In genomic region chr14:8016276-8016675, GRCm38 (mm10) we compare ENCODE assay signal across 15 mouse cellular contexts. TPM values are rescaled to one million over a fixed set of nuclear protein-coding genes. Genes with fewer than 3 reads are reported as not detected.
DNase-seq lines count a peak whose midpoint lies in the region; ATAC-seq lines count a peak whose summit lies in the region.
"Had no signal": no experiment of that assay in that cellular context is flagged by ENCODE, and none has a peak within 500 bp of the region (broad histone marks: within the 10 kb centered on the region; RNA-seq: fewer than 3 reads in every experiment).

No protein-coding gene starts in this region.

- H3K27me3 ChIP-seq in liver, embryonic 11.5 days (replicated peaks; ENCODE audit: control insufficient read depth, insufficient read depth, low read length): no peaks in the 10 kb centered on the region
- no peaks in the 10 kb centered on the region for H3K27me3 ChIP-seq in forebrain, embryonic 16.5 days (replicated peaks; ENCODE audit: control insufficient read depth, insufficient read depth, low read length)
- H3K27me3 ChIP-seq: limb, embryonic 12.5 days had no signal

- H3K27ac ChIP-seq in liver, embryonic 11.5 days (ENCODE audit: low read depth, low read length): peak overlapping the region; percentile 7; the same call in 1 of the 2 replicates
- H3K27ac ChIP-seq in forebrain, embryonic 16.5 days (ENCODE audit: low read length): no peak overlapping the region
- H3K27ac ChIP-seq: hindbrain, embryonic 10.5 days; limb, embryonic 12.5 days had no signal

- H3K9ac ChIP-seq in liver, embryonic 11.5 days (ENCODE audit: low read depth, low read length): no peak overlapping the region
- no peak overlapping the region for H3K9ac ChIP-seq in forebrain, embryonic 16.5 days (replicated peaks; ENCODE audit: low read depth, low read length)
- H3K9ac ChIP-seq: limb, embryonic 12.5 days had no signal

- WGBS in liver, embryonic 11.5 days: 66% methylated on average over 6 of the region's 6 CpGs
- WGBS in forebrain, embryonic 16.5 days: 90% methylated on average over 6 of the region's 6 CpGs

- DNase-seq in lung, postnatal 36 days: peak; percentile 33
- no peak for DNase-seq in lung, postnatal 10 days
- DNase-seq in kidney, adult 8-10 months: peak; percentile 45 to 64
- DNase-seq in liver, embryonic 11.5 days (ENCODE audit: low spot score): no peak
- DNase-seq in urinary bladder, postnatal 36 days (ENCODE audit: low spot score in 2 of 2): peak; percentile 49 to 61
- no peak for DNase-seq in cerebellum, postnatal 10 days
- no peak for DNase-seq in T-cell, adult 2 months (ENCODE audit: low spot score)
- DNase-seq: cerebellum, adult 18-20 months had no signal

- H3K4me3 ChIP-seq in liver, embryonic 11.5 days (ENCODE audit: low read depth, low read length): no peak overlapping the region
- H3K4me3 ChIP-seq in forebrain, embryonic 16.5 days (replicated peaks; ENCODE audit: low read length): no peak overlapping the region
- H3K4me3 ChIP-seq: hindbrain, embryonic 10.5 days; limb, embryonic 12.5 days; myocyte had no signal

- peak; percentile 81 for ATAC-seq in liver, embryonic 11.5 days (replicated peaks; ENCODE audit: low FRiP score)
- ATAC-seq in forebrain, embryonic 16.5 days: no peak

- H3K4me1 ChIP-seq in liver, embryonic 11.5 days (replicated peaks; ENCODE audit: control insufficient read depth, insufficient read depth, low read length): peaks cover 8% of the 10 kb centered on the region
- H3K4me1 ChIP-seq in forebrain, embryonic 16.5 days (replicated peaks; ENCODE audit: control insufficient read depth, insufficient read depth, low read length): no peaks in the 10 kb centered on the region

- no peaks in the 10 kb centered on the region for H3K36me3 ChIP-seq in liver, embryonic 11.5 days (ENCODE audit: control insufficient read depth, insufficient read depth, low read length)
- no peaks in the 10 kb centered on the region for H3K36me3 ChIP-seq in forebrain, embryonic 16.5 days (ENCODE audit: control insufficient read depth, insufficient read depth)
- H3K36me3 ChIP-seq: hindbrain, embryonic 10.5 days; limb, embryonic 12.5 days had no signal

- H3K9me3 ChIP-seq in liver, embryonic 11.5 days (ENCODE audit: control insufficient read depth, low read length): no peaks in the 10 kb centered on the region
- no peaks in the 10 kb centered on the region for H3K9me3 ChIP-seq in forebrain, embryonic 16.5 days (ENCODE audit: control insufficient read depth, low read length)
- H3K9me3 ChIP-seq: hindbrain, embryonic 10.5 days; limb, embryonic 12.5 days had no signal

- H3K4me2 ChIP-seq in liver, embryonic 11.5 days: peak overlapping the region; percentile 18
- H3K4me2 ChIP-seq in forebrain, embryonic 16.5 days (ENCODE audit: low read length): no peak overlapping the region
- H3K4me2 ChIP-seq: limb, embryonic 12.5 days had no signal

RNA-seq across cellular contexts. Expression of gene Abhd6, which starts 13.6 kb away (rescaled TPM):
- 11.9 and 15.0 TPM in 2 replicates for polyA plus RNA-seq in liver, embryonic 11.5 days (2014; fragmentation: Nextera tagmentation; extraction: Ambion mirVana)
- polyA plus RNA-seq in forebrain, embryonic 16.5 days (2015; fragmentation: Nextera tagmentation; extraction: Ambion mirVana): 35.9 and 36.7 TPM in 2 replicates

RNA-seq across cellular contexts. Expression of gene Dnase1l3, which starts 21.9 kb away (rescaled TPM):
- polyA plus RNA-seq in liver, embryonic 11.5 days (2014; fragmentation: Nextera tagmentation; extraction: Ambion mirVana): 0.73 and 0.79 TPM in 2 replicates
- 0.06 and 0.10 TPM in 2 replicates for polyA plus RNA-seq in forebrain, embryonic 16.5 days (2015; fragmentation: Nextera tagmentation; extraction: Ambion mirVana)
- polyA plus RNA-seq: limb, embryonic 12.5 days had no signal

RNA-seq across cellular contexts. Expression of gene Gm45521, which starts 59.2 kb away (rescaled TPM):
- not detected in 2 replicates for polyA plus RNA-seq in liver, embryonic 11.5 days (2014; fragmentation: Nextera tagmentation; extraction: Ambion mirVana)
- 0.44 TPM in 1 of 2 replicates, not detected in the other for polyA plus RNA-seq in forebrain, embryonic 16.5 days (2015; fragmentation: Nextera tagmentation; extraction: Ambion mirVana)
- polyA plus RNA-seq: embryonic facial prominence, embryonic 14.5 days; frontal cortex, adult 2 months; limb, embryonic 12.5 days; myocyte; spleen, adult 2 months had no signal

Comparison
In these comparisons a context has a peak if more than half of its experiments do, and no peak if none do; other contexts are left out.
1. DNase-seq: peak in lung, postnatal 36 days (single experiment), kidney, adult 8-10 months (2 of 2) and urinary bladder, postnatal 36 days (2 of 2); none in lung, postnatal 10 days (single experiment), liver, embryonic 11.5 days (single experiment), cerebellum, postnatal 10 days (0 of 2) and T-cell, adult 2 months (single experiment).